Mouse (Mus musculus) layer of hippocampus, adult 18-20 months (tissue): ENCODE data around the gene Pfkl. TPM values are rescaled to one million over a fixed set of nuclear protein-coding genes. Genes with fewer than 3 reads are reported as not detected.
"Not testable (repeated sequence)": the region's sequence is repeated elsewhere in the genome, so short reads cannot be mapped to it uniquely, and the experiment has no call there.

Experiments used
- DNase-seq, 2 experiments: peaks; one replicate each; pipeline ENCODE4 v3.0.0; 2022; ENCODE audit warnings: low spot score in 2 of 2
- total RNA-seq, 2 experiments: library from RNA; stranded (reverse); gene quantifications; 2 replicates each; pipeline ENCODE4 v1.2.3; 2021

Gene Pfkl
- total RNA-seq, 2 experiments from 2014 or later: 217 to 223 TPM

- no peak for DNase-seq
Measured at GRCm38 (mm10) chr10:77971709-77972553, 38.0 kb downstream of the Pfkl start.

GRCm38 (mm10) chr10:77971191-77971590, 38.7 kb downstream of the Pfkl start:
- no peak for DNase-seq

- no peak for DNase-seq
Measured at GRCm38 (mm10) chr10:77970481-77970880, 39.4 kb downstream of the Pfkl start, which contains the start of gene Trpm2. Gene Trpm2, minus strand, starts transcription at chr10:77970563.

- no peak for DNase-seq
Measured at GRCm38 (mm10) chr10:77969973-77970325, 39.9 kb downstream of the Pfkl start.

GRCm38 (mm10) chr10:77969274-77969972, 40.5 kb downstream of the Pfkl start:
- peak; percentile 59 to 78 for DNase-seq

- no peak for DNase-seq
Measured at GRCm38 (mm10) chr10:77963971-77964370, 45.9 kb downstream of the Pfkl start.

GRCm38 (mm10) chr10:77962725-77963124, 47.2 kb downstream of the Pfkl start:
- no peak for DNase-seq

GRCm38 (mm10) chr10:77950468-77950867, 59.4 kb downstream of the Pfkl start:
- not testable (repeated sequence) for DNase-seq

- DNase-seq: peak in 1 of 2 experiments; percentile 12
Measured at GRCm38 (mm10) chr10:77939685-77940084, 70.2 kb downstream of the Pfkl start.

Other genes with a start within 250 kb of the Pfkl start
- not detected for gene Gm3238, start 238.8 kb downstream of the Pfkl start, total RNA-seq
- not detected for gene Gm7138, start 233.1 kb downstream of the Pfkl start, total RNA-seq
- not detected for gene Gm3250, start 227.5 kb downstream of the Pfkl start, total RNA-seq
- gene Gm7137, start 221.9 kb downstream of the Pfkl start, total RNA-seq: not detected
- not detected for gene Gm9639, start 215.0 kb downstream of the Pfkl start, total RNA-seq
- gene Gm19668, start 210.9 kb downstream of the Pfkl start, total RNA-seq: not detected
- gene Gm9507, start 198.2 kb downstream of the Pfkl start, total RNA-seq: not detected
- gene Gm2696, start 195.4 kb downstream of the Pfkl start, total RNA-seq: not detected
- not detected for gene Krtap10-4, start 183.0 kb downstream of the Pfkl start, total RNA-seq
- gene Krtap10-10, start 174.1 kb downstream of the Pfkl start, total RNA-seq: not detected
- gene Gm36176, start 163.3 kb downstream of the Pfkl start, total RNA-seq: not detected
- not detected for gene Gm10318, start 157.2 kb downstream of the Pfkl start, total RNA-seq
- not detected for gene Gm3285, start 148.1 kb downstream of the Pfkl start, total RNA-seq
- 1 to 10 TPM; 3.8 to 5.0 TPM for gene Lrrc3, start 107.5 kb downstream of the Pfkl start, total RNA-seq
- gene Trpm2, start 39.5 kb downstream of the Pfkl start, total RNA-seq: 10 to 100 TPM; 37.9 to 40.8 TPM
- gene 1810043G02Rik, start 31.6 kb downstream of the Pfkl start, total RNA-seq: 10 to 100 TPM; 39.9 to 40.5 TPM
- gene Dnmt3l, start 31.9 kb upstream of the Pfkl start, total RNA-seq: 1 to 10 TPM in 1 of 2 experiments, under 1 TPM in 1; 0.74 to 1.2 TPM
- gene Aire, start 33.5 kb upstream of the Pfkl start, total RNA-seq: under 1 TPM; 0.64 to 0.79 TPM
- gene Icosl, start 59.2 kb upstream of the Pfkl start, total RNA-seq: 10 to 100 TPM; 12.1 to 12.7 TPM
- 100 to 1,000 TPM; 129 to 132 TPM for gene D10Jhu81e, start 159.7 kb upstream of the Pfkl start, total RNA-seq
- gene Pwp2, start 175.1 kb upstream of the Pfkl start, total RNA-seq: 10 to 100 TPM; 19.7 to 20.5 TPM
- gene Trappc10, start 234.6 kb upstream of the Pfkl start, total RNA-seq: 10 to 100 TPM; 81.2 to 86.4 TPM